Mouse (Mus musculus) MEL (cell line): Measurements from ENCODE around the gene Synpo2l. TPM values are rescaled to one million over a fixed set of nuclear protein-coding genes. Genes with fewer than 3 reads are reported as not detected.
A peak's percentile ranks its signal among the peaks of the same experiment; 100 is the strongest.

ENCODE experiments used
- DNase-seq: peaks from one replicate; pipeline ENCODE4 v3.0.0; 2011; ENCODE audit warnings: low read depth, low spot score
- H3K27ac ChIP-seq: 2 replicates; pipeline ENCODE4 v1.5.1; 2012; ENCODE audit warnings: low read depth, mild to moderate bottlenecking, control low read depth, low read length, moderate library complexity; ENCODE audit not compliant: control insufficient read depth
- H3K27me3 ChIP-seq, 2 experiments: fragments of 150-350 bp in 1 of 2; sonication (generic) in 1 of 2; 2 replicates each; pipeline ENCODE4 v1.6.1; 2012; ENCODE audit warnings: low read length in 2 of 2, mild to moderate bottlenecking in 2 of 2, improper control_type of control experiment in 1 of 2, moderate library complexity in 1 of 2; ENCODE audit not compliant: insufficient read depth in 2 of 2, control insufficient read depth in 1 of 2
- H3K36me3 ChIP-seq, 2 experiments: 2 replicates each; pipeline ENCODE4 v1.6.1; 2012 to 2014; ENCODE audit warnings: low read length in 2 of 2, improper control_type of control experiment in 1 of 2, inconsistent platforms in 1 of 2, mild to moderate bottlenecking in 1 of 2; ENCODE audit not compliant: insufficient read depth in 2 of 2, control insufficient read depth in 1 of 2
- H3K4me1 ChIP-seq, 2 experiments: fragments of 150-350 bp in 1 of 2; sonication (generic) in 1 of 2; 2 replicates each; pipeline ENCODE4 v1.6.1; 2012; ENCODE audit warnings: low read length in 2 of 2, improper control_type of control experiment in 1 of 2, mild to moderate bottlenecking in 1 of 2; ENCODE audit not compliant: insufficient read depth in 2 of 2, control insufficient read depth in 1 of 2
- H3K4me3 ChIP-seq, 2 experiments: fragments of 150-350 bp in 1 of 2; sonication (generic) in 1 of 2; 2 replicates each; pipeline ENCODE4 v1.5.1; 2012; ENCODE audit warnings: low read depth in 2 of 2, low read length in 2 of 2, mild to moderate bottlenecking in 2 of 2, moderate library complexity in 2 of 2, control low read depth in 1 of 2, improper control_type of control experiment in 1 of 2; ENCODE audit not compliant: control insufficient read depth in 1 of 2, insufficient read depth in 1 of 2
- H3K79me2 ChIP-seq: 2 replicates; pipeline ENCODE4 v1.6.1; 2012; ENCODE audit warnings: mild to moderate bottlenecking, low read length, moderate library complexity; ENCODE audit not compliant: control insufficient read depth, poor library complexity, insufficient read depth
- H3K9ac ChIP-seq: 2 replicates; pipeline ENCODE4 v1.6.1; 2012; ENCODE audit warnings: low read depth, mild to moderate bottlenecking, control low read depth, low read length, moderate library complexity; ENCODE audit not compliant: control insufficient read depth, poor library complexity, severe bottlenecking
- H3K9me3 ChIP-seq: fragments of 150-350 bp; sonication (generic); replicated peaks from 2 replicates; pipeline ENCODE4 v1.6.1; 2012; ENCODE audit warnings: mild to moderate bottlenecking, low read length, improper control_type of control experiment, moderate library complexity; ENCODE audit not compliant: insufficient read depth
- BHLHE40 ChIP-seq: IDR thresholded peaks from 2 replicates; pipeline ENCODE4 v1.6.1; 2012; ENCODE audit warnings: low read depth, mild to moderate bottlenecking, inconsistent platforms, low read length, improper control_type of control experiment, borderline replicate concordance
- CHD1 ChIP-seq: IDR thresholded peaks from 2 replicates; pipeline ENCODE4 v1.6.1; 2012; ENCODE audit warnings: low read depth, mild to moderate bottlenecking, inconsistent platforms, low read length, improper control_type of control experiment
- CHD2 ChIP-seq: IDR thresholded peaks from 2 replicates; pipeline ENCODE4 v1.6.1; 2011; ENCODE audit warnings: low read length, improper control_type of control experiment
- CTCF ChIP-seq, 3 experiments: IDR thresholded peaks in 2 of 3; conservative IDR thresholded peaks in 1 of 3; 2 replicates each; pipeline ENCODE4 v1.5.1; 2011 to 2012; ENCODE audit warnings: low read length in 3 of 3, low read depth in 2 of 3, mild to moderate bottlenecking in 2 of 3, improper control_type of control experiment in 1 of 3, inconsistent platforms in 1 of 3, mixed read lengths in 1 of 3, moderate library complexity in 1 of 3; ENCODE audit not compliant: control insufficient read depth in 1 of 3, insufficient read depth in 1 of 3, poor library complexity in 1 of 3, severe bottlenecking in 1 of 3
- E2F4 ChIP-seq: IDR thresholded peaks from 2 replicates; pipeline ENCODE4 v1.6.1; 2011; ENCODE audit warnings: low read depth, low read length, improper control_type of control experiment, borderline replicate concordance
- EP300 ChIP-seq, 2 experiments: IDR thresholded peaks; 2 replicates each; pipeline ENCODE4 v1.6.1; 2011; ENCODE audit warnings: improper control_type of control experiment in 2 of 2, low read length in 2 of 2, low read depth in 1 of 2, mild to moderate bottlenecking in 1 of 2
- GABPA ChIP-seq: IDR thresholded peaks from 2 replicates; pipeline ENCODE4 v1.6.1; 2012; ENCODE audit warnings: low read depth, mild to moderate bottlenecking, inconsistent platforms, low read length, improper control_type of control experiment, moderate library complexity
- GATA1 ChIP-seq: IDR thresholded peaks from 2 replicates; pipeline ENCODE4 v1.6.1; 2011; ENCODE audit warnings: low read depth, low read length, improper control_type of control experiment
- HCFC1 ChIP-seq: IDR thresholded peaks from 2 replicates; pipeline ENCODE4 v1.6.1; 2012; ENCODE audit warnings: low read depth, mild to moderate bottlenecking, inconsistent platforms, low read length, improper control_type of control experiment, moderate library complexity
- KAT2A ChIP-seq: conservative IDR thresholded peaks from 2 replicates; pipeline ENCODE4 v1.6.1; 2012; ENCODE audit warnings: low read depth, low read length, improper control_type of control experiment, inconsistent platforms
- MAFK ChIP-seq: IDR thresholded peaks from 2 replicates; pipeline ENCODE4 v1.6.1; 2011; ENCODE audit warnings: low read depth, mild to moderate bottlenecking, low read length, improper control_type of control experiment, borderline replicate concordance
- MEF2A ChIP-seq: IDR thresholded peaks from 2 replicates; pipeline ENCODE4 v1.6.1; 2014; ENCODE audit warnings: low read depth, mild to moderate bottlenecking, inconsistent platforms, low read length, improper control_type of control experiment; ENCODE audit not compliant: poor library complexity, insufficient replicate concordance, severe bottlenecking; ENCODE audit errors: extremely low read depth
- MYB ChIP-seq: IDR thresholded peaks from 2 replicates; pipeline ENCODE4 v1.6.1; 2011; ENCODE audit warnings: mild to moderate bottlenecking, low read depth, low read length, improper control_type of control experiment
- MYC ChIP-seq: IDR thresholded peaks from 2 replicates; pipeline ENCODE4 v1.6.1; 2011; ENCODE audit warnings: low read depth, mild to moderate bottlenecking, low read length, improper control_type of control experiment, moderate library complexity
- NELFE ChIP-seq: IDR thresholded peaks from 2 replicates; pipeline ENCODE4 v1.6.1; 2011; ENCODE audit warnings: low read depth, low read length, improper control_type of control experiment
- POLR2AphosphoS2 ChIP-seq: IDR thresholded peaks from 2 replicates; pipeline ENCODE4 v1.6.1; 2011; ENCODE audit warnings: low read length, improper control_type of control experiment
- POLR2AphosphoS5 ChIP-seq: IDR thresholded peaks from 2 replicates; pipeline ENCODE4 v1.6.1; 2012; ENCODE audit warnings: low read depth, borderline replicate concordance, mild to moderate bottlenecking, inconsistent platforms, low read length, moderate library complexity, mixed read lengths
- RAD21 ChIP-seq: IDR thresholded peaks from 2 replicates; pipeline ENCODE4 v1.6.1; 2011; ENCODE audit warnings: mild to moderate bottlenecking, low read depth, low read length, improper control_type of control experiment
- SIN3A ChIP-seq: IDR thresholded peaks from 2 replicates; pipeline ENCODE4 v1.6.1; 2012; ENCODE audit warnings: low read length, improper control_type of control experiment, inconsistent platforms
- TAL1 ChIP-seq: IDR thresholded peaks from 2 replicates; pipeline ENCODE4 v1.6.1; 2012; ENCODE audit warnings: mild to moderate bottlenecking, inconsistent platforms, low read length, moderate library complexity, mixed read lengths
- TBP ChIP-seq: IDR thresholded peaks from 2 replicates; pipeline ENCODE4 v1.8.0; 2011; ENCODE audit warnings: low read depth, low read length, improper control_type of control experiment
- TCF12 ChIP-seq: IDR thresholded peaks from 2 replicates; pipeline ENCODE4 v1.6.1; 2014; ENCODE audit warnings: low read depth, mild to moderate bottlenecking, inconsistent platforms, low read length, improper control_type of control experiment, moderate library complexity
- UBTF ChIP-seq: IDR thresholded peaks from 2 replicates; pipeline ENCODE4 v1.6.1; 2012; ENCODE audit warnings: low read depth, mild to moderate bottlenecking, inconsistent platforms, low read length, improper control_type of control experiment, moderate library complexity, borderline replicate concordance; ENCODE audit not compliant: insufficient read depth
- USF1 ChIP-seq: IDR thresholded peaks from 2 replicates; pipeline ENCODE4 v1.6.1; 2014; ENCODE audit warnings: low read depth, mild to moderate bottlenecking, inconsistent platforms, low read length, improper control_type of control experiment, moderate library complexity
- ZC3H11A ChIP-seq: IDR thresholded peaks from 2 replicates; pipeline ENCODE4 v1.6.1; 2012; ENCODE audit warnings: low read depth, mild to moderate bottlenecking, inconsistent platforms, low read length, improper control_type of control experiment
- polyA plus RNA-seq, 2 experiments: library from polyadenylated mRNA; stranded (reverse) in 1 of 2; unstranded in 1 of 2; fragments of >175 nt in 1 of 2; fragments of >200 nt in 1 of 2; gene quantifications; 2 replicates each; pipeline versions ENCODE4 v1.2.1 to v1.2.4; 2012; ENCODE audit warnings: low replicate concordance in 2 of 2, low read depth in 1 of 2; ENCODE audit not compliant: insufficient read length in 2 of 2, insufficient read depth in 1 of 2, missing spikeins in 1 of 2
- total RNA-seq: library from RNA; depleted of rRNA; stranded (reverse); fragments of 300-350 nt; gene quantifications from 2 replicates; pipeline ENCODE4 v1.2.3, GENCODE M21; 2012

Gene Synpo2l
- total and polyA plus RNA-seq, 3 experiments: 0.04 to 0.06 TPM; not detected in 1

DNA sequence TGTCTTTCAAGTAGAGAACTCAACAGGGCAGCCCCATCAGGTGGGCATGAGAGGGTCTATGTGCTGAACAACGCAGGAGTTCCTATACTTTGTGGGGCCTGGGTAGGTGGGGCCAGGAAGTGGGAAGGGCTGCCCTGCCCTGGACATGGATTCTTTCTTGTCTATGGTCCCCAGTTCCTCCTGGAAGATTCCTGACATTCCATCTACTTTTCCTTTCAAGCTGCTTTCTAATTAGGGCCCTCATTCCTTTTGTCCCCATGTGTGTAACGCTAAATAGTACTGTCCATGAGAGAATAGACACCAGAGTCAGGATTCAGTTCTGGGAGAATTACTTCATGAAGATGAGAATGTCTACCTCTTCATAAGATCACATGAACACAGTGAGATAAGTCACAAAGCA is 4.6 kb downstream of the Synpo2l start:
- no peaks in the 10 kb centered on the region for H3K9me3 ChIP-seq
- peaks cover 0 to 17% of the 10 kb centered on the region in 2 experiments; a peak in 1 of 4 replicates for H3K27me3 ChIP-seq
- no peak overlapping the region for H3K27ac ChIP-seq
- H3K9ac ChIP-seq: no peak overlapping the region
- no peaks in the 10 kb centered on the region for H3K36me3 ChIP-seq
- H3K4me3 ChIP-seq: no peak overlapping the region
- H3K4me1 ChIP-seq: peaks cover 0 to 9% of the 10 kb centered on the region in 2 experiments; a peak in 2 of 4 replicates
- TF ChIP-seq USF1: no peak
- no peak for TF ChIP-seq POLR2AphosphoS2
- TF ChIP-seq EP300 (IDR thresholded peaks at IDR 0.05; ENCODE audit: low read depth in 1 of 2, low read length in 2 of 2): no peak
- TF ChIP-seq TAL1: no peak
- no peak for TF ChIP-seq CTCF (IDR thresholded peaks at IDR 0.05 in 2 of 3, conservative IDR thresholded peaks at IDR 0.05 in 1 of 3; ENCODE audit: control insufficient read depth in 1 of 3, insufficient read depth in 1 of 3, low read depth in 2 of 3, low read length in 3 of 3, poor library complexity in 1 of 3, severe bottlenecking in 1 of 3)
- TF ChIP-seq RAD21: no peak
- TF ChIP-seq E2F4: no peak
- TF ChIP-seq MYC: no peak
- TF ChIP-seq, all 39 proteins: peak for 0
- H3K79me2 ChIP-seq: no peaks in the 10 kb centered on the region
- no peak for DNase-seq

DNA sequence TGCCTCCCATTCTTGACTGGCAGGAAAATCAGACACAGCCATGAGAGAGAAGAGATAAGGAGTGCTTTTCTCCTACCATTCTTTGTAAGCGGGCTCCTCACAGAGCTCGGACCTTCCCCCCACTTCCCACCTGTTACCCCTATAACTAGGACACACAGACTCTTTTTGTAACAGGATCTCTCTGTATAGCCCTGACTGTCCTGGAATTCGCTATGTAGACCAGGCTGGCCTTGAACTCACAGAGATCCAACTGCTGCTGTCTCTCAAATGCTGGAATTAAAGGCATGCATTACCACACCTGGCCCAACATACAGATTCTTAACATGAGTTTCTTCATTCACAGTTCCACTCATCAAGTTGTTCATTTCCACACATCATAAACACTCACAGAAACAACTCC is 5.4 kb downstream of the Synpo2l start:
- H3K4me3 ChIP-seq: no peak overlapping the region
- H3K27me3 ChIP-seq: peaks cover 0 to 17% of the 10 kb centered on the region in 2 experiments; a peak in 1 of 4 replicates
- TF ChIP-seq CHD1: no peak
- no peak for TF ChIP-seq SIN3A
- no peak for TF ChIP-seq ZC3H11A
- TF ChIP-seq RAD21: no peak
- TF ChIP-seq POLR2AphosphoS5: no peak
- TF ChIP-seq MYB: no peak
- no peak for TF ChIP-seq MAFK

DNA sequence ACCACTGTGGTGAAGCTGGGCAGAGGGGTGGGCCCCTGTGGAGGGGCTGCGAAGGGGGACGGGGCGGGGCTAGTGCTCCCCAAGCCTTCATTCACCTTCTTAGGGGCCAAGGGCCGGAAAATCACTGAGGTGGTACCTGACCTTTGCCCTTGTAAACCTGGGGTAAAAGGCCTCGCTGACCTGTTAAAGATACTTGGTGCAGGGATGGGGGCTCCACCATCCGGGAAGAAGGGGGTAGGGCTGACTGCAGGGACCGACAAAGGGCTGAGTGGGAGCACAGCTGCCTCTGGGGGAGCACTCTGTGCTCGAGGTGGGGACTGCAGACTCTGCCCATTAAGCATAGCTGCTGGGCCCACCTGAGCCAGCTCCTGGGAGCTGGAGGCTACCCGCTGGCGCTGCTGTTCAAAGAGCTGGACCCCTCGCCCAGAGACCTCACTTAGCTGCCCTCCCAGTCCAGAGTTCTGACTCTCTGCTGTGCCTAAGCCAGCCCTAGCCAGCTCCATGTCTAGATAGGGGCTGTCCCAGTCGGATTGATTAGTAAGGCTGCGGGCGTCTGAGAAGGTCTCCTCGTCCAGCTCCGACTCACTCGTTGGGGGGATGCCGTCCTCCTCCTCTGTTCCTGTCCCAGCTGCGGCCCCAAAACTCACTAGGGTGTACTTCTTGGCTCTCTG is 6.4 kb downstream of the Synpo2l start:
- peaks cover 0 to 15% of the 10 kb centered on the region in 2 experiments; a peak in 1 of 4 replicates for H3K27me3 ChIP-seq
- no peaks in the 10 kb centered on the region for H3K79me2 ChIP-seq
- no peaks in the 10 kb centered on the region for H3K9me3 ChIP-seq
- no peaks in the 10 kb centered on the region for H3K36me3 ChIP-seq
- DNase-seq: no peak
- peak overlapping the region; percentile 65 for H3K9ac ChIP-seq
- H3K4me1 ChIP-seq: peaks cover 0 to 9% of the 10 kb centered on the region in 2 experiments; a peak in 2 of 4 replicates
- H3K27ac ChIP-seq: no peak overlapping the region
- H3K4me3 ChIP-seq: peak overlapping the region; percentile 75 to 79
- TF ChIP-seq GABPA (no peak), MAFK (no peak), RAD21 (no peak), MEF2A (no peak), NELFE (no peak), KAT2A (no peak), ZC3H11A (no peak), TCF12 (no peak), TBP (no peak), MYB (no peak), HCFC1 (no peak), GATA1 (no peak), UBTF (no peak), CHD2 (no peak), POLR2AphosphoS2 (no peak), BHLHE40 (no peak)

More for the DNA sequence above, 5.4 kb downstream of the Synpo2l start:
- Histone ChIP-seq H3K9me3 (no peaks in the 10 kb centered on the region), H3K9ac (no peak overlapping the region), H3K27ac (no peak overlapping the region), H3K36me3 (no peaks in the 10 kb centered on the region), H3K79me2 (no peaks in the 10 kb centered on the region), H3K4me1 (peaks cover 0 to 9% of the 10 kb centered on the region in 2 experiments; a peak in 2 of 4 replicates)
- no peak for DNase-seq
